Mouse (Mus musculus): ENCODE data around the gene Fancc.

- TF ChIP-seq POLR2A (IDR thresholded peaks at IDR 0.05; ENCODE audit: low read depth, low read length) (no peak), CTCF (conservative IDR thresholded peaks at IDR 0.05; ENCODE audit: insufficient read depth, insufficient read length, low read depth, low read length) (no peak)
Measured at GRCm38 (mm10) chr13:63525571-63526197, 28.6 kb upstream of the Fancc start.

All from kidney, adult 2 months (tissue).